Mouse (Mus musculus) gastrocnemius, postnatal 10 days (tissue): ENCODE results near the gene Aak1. TPM values are rescaled to one million over a fixed set of nuclear protein-coding genes. Genes with fewer than 3 reads are reported as not detected.
A peak's percentile ranks its signal among the peaks of the same experiment; 100 is the strongest.

Source experiments
- DNase-seq: peaks from one replicate; pipeline ENCODE4 v3.0.0; 2021; ENCODE audit warnings: mixed read lengths
- total RNA-seq, 2 experiments: library from RNA; stranded (reverse); gene quantifications; 2 replicates each; pipeline ENCODE4 v1.2.3; 2021

Gene Aak1
- total RNA-seq, 2 experiments from 2014 or later: 35.7 to 45.3 TPM

GRCm38 (mm10) chr6:86963987-86964685 lies 114.8 kb downstream of the Aak1 start:
- DNase-seq: peak; percentile 14

GRCm38 (mm10) chr6:86967166-86967565 lies 117.8 kb downstream of the Aak1 start:
- no peak for DNase-seq

DNA sequence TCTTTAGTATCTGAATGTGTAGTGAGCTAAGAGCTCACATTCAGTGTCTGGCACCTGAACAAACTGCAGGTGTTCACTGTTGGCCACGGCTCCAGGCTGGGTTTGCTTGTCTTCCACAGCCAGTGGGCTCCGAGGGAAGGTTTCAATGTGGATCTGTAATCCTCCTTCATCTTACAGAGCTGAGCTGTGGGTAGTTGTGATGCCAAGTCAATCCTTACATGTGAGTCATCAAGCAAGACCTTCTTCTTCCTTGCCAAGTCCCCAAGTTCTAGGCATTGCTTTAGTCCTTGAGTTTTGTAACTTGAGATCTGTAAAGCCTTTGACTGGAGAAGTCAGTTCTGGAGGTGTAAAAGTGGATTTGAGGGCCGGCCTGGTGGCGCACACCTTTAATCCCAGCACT lies 124.6 kb downstream of the Aak1 start:
- DNase-seq: no peak

- DNase-seq: no peak
Observed at GRCm38 (mm10) chr6:86978156-86978908, 129.0 kb downstream of the Aak1 start.

DNA sequence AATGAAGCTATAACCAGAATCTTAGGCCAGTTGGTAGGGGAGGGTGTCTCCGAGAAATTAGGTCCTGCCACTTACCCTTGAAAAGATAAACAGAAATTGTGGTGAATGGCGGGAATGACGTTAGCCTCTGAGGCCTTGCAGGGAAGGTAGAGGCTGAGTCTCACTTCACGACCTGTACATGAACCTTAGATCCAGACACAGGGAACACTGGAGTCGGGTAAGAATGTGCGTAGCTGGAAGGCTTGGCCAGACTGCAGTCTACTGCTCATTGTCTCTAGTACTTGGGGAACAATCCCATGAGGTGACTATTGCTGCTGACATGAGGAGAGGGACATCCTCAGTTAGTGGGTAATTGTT lies 129.6 kb downstream of the Aak1 start:
- no peak for DNase-seq

DNA sequence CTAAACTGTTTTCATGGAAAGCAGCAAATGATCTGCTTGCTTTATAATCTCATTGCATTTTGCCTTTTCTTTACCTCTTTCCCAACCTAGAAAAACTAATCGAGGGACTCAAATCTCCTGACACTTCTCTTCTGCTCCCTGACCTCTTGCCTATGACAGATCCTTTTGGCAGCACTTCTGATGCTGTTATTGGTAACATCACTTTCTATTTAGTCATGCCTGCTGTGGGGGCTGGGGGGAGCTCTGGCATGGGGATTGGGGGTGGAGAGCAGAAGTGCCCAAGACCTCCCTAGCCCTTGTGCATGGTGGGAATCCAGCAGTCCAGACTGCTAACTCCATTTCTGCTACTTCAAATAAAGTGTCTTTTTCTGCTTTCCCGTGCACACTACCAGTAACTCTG lies 131.9 kb downstream of the Aak1 start:
- no peak for DNase-seq

DNA sequence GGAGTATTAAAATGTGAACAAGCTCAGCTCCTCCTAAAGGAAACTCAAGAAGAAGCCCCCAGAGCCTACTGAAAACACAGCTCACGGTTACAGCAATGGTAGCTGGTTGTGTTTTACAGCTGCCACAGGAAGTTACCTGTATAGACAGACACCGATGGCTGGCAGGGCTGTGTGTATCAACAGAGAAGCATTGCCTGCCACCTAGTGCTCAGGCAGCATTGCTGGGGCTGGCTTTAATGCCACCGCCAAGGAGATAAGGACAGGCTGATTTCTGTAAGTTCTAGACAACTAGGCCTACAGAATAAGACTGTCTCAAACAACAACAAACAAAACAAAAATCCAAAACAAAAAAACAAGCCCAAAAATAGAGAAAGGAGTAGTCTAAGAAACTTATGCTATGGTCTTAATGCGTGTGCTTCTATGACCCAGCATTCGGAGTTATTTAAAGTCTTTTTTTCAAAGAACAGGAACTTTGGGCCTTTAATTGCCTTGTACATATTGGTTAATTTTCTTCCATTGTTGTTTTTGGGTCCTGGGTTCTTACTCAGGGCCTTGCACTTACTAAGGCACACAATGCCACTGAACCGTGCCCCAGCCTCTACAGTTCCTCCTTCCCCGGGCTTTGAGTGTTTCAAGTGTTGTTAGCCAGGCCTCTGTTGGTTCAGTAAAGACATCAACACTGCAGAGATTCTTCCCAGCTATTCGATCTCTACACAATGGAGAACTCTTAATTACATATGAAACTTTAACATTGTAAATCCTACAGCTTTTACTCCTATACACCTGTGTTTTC lies 136.2 kb downstream of the Aak1 start:
- DNase-seq: no peak

- no peak for DNase-seq
Observed at GRCm38 (mm10) chr6:86989576-86989975, 140.3 kb downstream of the Aak1 start.

- DNase-seq: no peak
Observed at GRCm38 (mm10) chr6:86991041-86991440, 141.7 kb downstream of the Aak1 start.

DNA sequence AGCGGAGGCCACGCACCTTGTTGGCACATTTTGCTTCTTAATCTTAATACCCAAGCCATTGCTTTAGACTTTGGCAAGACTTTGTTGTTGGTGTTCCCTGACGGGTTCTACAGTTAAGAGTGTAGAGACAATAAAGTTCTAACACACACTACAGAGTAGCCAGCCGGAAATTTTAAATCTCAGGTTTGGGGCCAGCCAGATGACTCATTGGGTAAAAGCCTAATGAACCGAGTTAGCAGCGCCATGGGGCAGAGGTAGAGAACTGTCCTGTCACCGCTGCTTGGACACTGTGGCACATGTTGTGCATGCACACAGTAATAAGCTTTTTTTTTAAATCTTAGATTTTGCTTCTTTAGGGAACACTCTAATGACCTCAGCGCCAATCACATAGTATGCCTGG lies 143.0 kb downstream of the Aak1 start:
- no peak for DNase-seq

- no peak for DNase-seq
Observed at GRCm38 (mm10) chr6:86994254-86994653, 144.9 kb downstream of the Aak1 start.

GRCm38 (mm10) chr6:86996629-86997307 lies 147.5 kb downstream of the Aak1 start:
- DNase-seq: peak; percentile 24

DNA sequence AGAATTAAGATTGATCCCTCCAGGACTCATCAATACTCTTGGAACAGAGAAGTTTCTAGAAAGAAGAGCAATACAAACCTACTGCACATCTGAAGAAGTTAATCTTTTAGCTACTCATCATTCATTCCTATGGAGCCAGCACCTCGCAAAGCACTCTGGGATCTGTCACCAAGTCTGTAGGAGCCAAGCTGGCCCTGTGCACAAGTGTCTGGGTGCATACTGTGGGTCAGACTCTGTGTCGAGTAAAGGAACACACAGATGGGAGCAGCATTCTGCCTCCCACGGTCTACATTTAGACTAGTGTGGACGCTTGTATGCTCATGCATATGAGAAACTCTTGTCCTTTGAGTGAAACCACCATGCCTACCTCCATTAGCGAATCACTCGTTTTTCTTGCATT lies 148.0 kb downstream of the Aak1 start:
- DNase-seq: no peak

DNA sequence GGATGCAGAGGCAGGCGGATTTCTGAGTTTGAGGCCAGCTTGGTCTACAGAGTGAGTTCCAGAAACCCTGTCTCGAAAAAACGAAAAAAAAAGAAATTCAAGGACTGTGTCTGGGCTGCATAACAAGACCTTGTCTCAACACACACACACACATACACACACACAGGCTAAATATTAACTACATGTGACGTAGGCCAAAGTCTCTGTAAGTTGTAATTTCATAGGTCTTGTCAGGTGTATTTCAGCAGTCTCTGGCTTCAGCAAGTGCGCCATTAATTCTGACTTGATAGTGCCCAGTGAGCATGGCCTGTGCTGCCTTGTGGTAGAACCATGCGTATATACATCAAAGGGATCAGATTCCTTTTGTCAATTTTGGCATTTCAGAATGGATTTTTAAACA lies 152.7 kb downstream of the Aak1 start:
- DNase-seq: no peak

DNA sequence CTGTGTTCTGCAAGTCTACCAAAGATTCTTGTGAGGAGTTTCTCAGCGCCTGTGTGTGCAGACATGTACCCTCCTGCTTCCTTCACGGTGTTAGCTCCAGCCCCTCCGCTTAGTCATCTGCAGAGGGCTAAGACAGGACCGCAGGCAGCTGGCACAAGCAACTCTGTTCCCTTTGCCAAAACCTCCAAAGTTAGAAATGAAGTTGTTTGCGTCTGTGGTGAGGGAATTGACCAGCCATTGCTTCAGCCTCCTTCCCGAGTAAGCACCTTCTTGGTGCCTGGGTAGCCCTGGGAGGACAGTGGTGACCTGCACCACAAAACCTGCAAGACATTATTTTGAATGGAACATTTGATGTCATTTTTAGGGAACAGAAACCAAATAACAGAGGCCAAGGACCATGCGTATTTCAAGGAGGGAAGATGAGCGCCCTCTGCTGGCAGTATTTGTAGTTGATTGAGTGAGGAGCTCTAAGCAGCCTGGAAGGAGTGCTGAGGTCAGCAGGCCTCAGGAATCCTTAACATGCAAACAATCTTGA lies 153.3 kb downstream of the Aak1 start:
- DNase-seq: peak; percentile 89

GRCm38 (mm10) chr6:87004099-87004498 lies 154.8 kb downstream of the Aak1 start:
- no peak for DNase-seq

- no peak for DNase-seq
Observed at GRCm38 (mm10) chr6:87005577-87005976, 156.3 kb downstream of the Aak1 start.

DNA sequence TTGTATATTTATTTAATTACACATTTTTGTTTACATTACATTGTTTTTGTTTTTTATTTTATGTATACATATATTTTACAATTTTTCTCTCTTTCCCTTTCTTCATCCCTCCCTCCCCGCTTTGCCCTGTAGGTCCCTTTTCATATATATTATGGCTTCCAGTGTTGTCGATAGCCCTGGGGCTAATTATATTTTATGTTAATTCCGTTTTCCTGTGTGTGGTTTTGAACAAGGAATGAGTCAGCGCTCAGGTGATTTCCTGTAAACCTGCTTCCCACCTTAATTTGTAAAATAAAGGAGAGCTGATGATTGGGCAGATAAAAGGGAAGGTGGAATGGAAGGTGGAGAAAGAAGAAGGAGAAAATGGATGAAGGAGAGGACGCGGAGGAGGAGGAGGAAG lies 159.6 kb downstream of the Aak1 start, which contains the start of gene Nfu1:
Nfu1 (plus strand) TSS at position 350 of the 400 bp plus-strand sequence.
- no peak for DNase-seq

GRCm38 (mm10) chr6:87009692-87010328 lies 160.5 kb downstream of the Aak1 start:
- DNase-seq: peak; percentile 97

- DNase-seq: peak; percentile 28
Observed at GRCm38 (mm10) chr6:87016916-87017315, 167.6 kb downstream of the Aak1 start.

GRCm38 (mm10) chr6:87018874-87019273 lies 169.6 kb downstream of the Aak1 start:
- DNase-seq: no peak

DNA sequence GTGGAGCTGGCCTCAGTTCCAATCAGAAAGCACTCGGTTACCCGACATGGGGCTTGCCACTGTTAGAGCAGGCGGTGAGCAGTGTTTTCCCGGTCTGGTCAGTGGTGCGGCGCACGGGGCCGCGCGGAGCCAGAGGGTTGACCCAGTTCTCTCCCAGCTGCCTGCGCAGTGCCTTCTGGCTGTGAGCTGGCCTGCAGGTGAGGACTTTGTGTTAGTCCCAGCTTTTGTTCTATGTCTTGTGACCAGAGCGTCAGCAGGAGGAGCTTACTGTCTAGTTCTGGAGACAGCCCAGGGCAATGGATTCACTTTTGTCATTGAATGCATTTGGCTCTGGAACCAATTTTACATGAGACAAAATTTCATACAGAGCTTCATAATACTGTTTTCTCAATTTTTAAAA lies 172.5 kb downstream of the Aak1 start:
- DNase-seq: no peak
